Mouse (Mus musculus): ENCODE measurements at regions not wholly inside any gene's neighbourhood (a gene's known extent, or its start where the extent isn't known, plus 50 kb on each side); places are given as distances from the start of the nearest gene placed in this dataset.

- no peak for TF ChIP-seq CTCF (IDR thresholded peaks at IDR 0.05; ENCODE audit: borderline replicate concordance, insufficient read depth, low read depth, low read length)
- no peak for TF ChIP-seq POLR2A (IDR thresholded peaks at IDR 0.05; ENCODE audit: borderline replicate concordance, insufficient read depth, low read length)
These were observed 1461.4 kb downstream of the Slc22a22 start for GRCm38 (mm10) chr15:56016070-56016469.
